Mouse (Mus musculus) cortical plate, adult 2 months (tissue): ENCODE results near the gene Zfp429.

Experiments
- CTCF ChIP-seq: fragments of 200-500 bp; IDR thresholded peaks from 2 replicates; pipeline ENCODE4 v1.5.1; 2011; ENCODE audit warnings: mild to moderate bottlenecking, control low read depth, low read length; ENCODE audit not compliant: insufficient read depth; ENCODE audit errors: extremely low read depth
- POLR2A ChIP-seq: fragments of 200-500 bp; IDR thresholded peaks from 2 replicates; pipeline ENCODE4 v1.6.1; 2011; ENCODE audit warnings: mild to moderate bottlenecking, low read length, control low read depth; ENCODE audit not compliant: insufficient read depth; ENCODE audit errors: extremely low read depth

GRCm38 (mm10) chr13:67416811-67417210, 17.2 kb upstream of the Zfp429 start:
- TF ChIP-seq POLR2A: no peak
- TF ChIP-seq CTCF: no peak
